Mouse (Mus musculus): ENCODE measurements around the gene Kat6b. TPM values are rescaled to one million over a fixed set of nuclear protein-coding genes. Genes with fewer than 3 reads are reported as not detected.

Kat6b gene
- polyA plus RNA-seq, 1 experiment = 9.5 TPM

DNA sequence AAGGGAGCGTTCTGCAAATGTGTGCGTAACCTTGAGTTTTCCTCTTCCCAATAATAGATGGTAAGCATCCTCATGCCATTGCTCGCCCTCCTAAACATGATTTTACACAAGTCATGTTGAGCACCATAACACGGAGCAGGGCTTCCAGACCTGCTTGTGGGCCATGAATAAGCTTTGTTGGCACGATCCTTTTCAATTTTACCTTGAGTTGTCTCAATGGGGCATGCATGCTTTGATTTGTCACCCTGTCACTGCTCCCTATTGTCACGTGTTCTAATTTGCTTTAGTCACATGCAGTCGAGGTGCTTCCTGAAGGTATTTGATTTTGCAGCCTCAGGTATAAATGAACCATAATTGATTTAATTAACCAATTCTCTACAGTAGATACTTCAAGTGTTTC, 138.7 kb downstream of the Kat6b start:
- Histone ChIP-seq H3K4me1 (ENCODE audit: control insufficient read depth, insufficient read depth, low read length) (no peaks in the 10 kb centered on the region), H3K27me3 (replicated peaks; ENCODE audit: control insufficient read depth, insufficient read depth, low read length) (no peaks in the 10 kb centered on the region), H3K27ac (ENCODE audit: insufficient read depth, low read depth, low read length) (no peak overlapping the region), H3K36me3 (ENCODE audit: control insufficient read depth, insufficient read depth, low read length) (no peaks in the 10 kb centered on the region; the same call in 1 of the 2 replicates), H3K4me3 (ENCODE audit: insufficient read depth, low read depth, low read length) (no peak overlapping the region)
- TF ChIP-seq POLR2A (IDR thresholded peaks at IDR 0.05; ENCODE audit: low read depth, low read length) (no peak), CTCF (conservative IDR thresholded peaks at IDR 0.05; ENCODE audit: insufficient read depth, insufficient read length, low read depth, low read length) (no peak)
- WGBS = 91% methylated on average over 7 of the region's 7 CpGs
- no peak for DNase-seq

GRCm38 (mm10) chr14:21625946-21626345, 144.7 kb downstream of the Kat6b start:
- Histone ChIP-seq H3K27me3 (replicated peaks; ENCODE audit: control insufficient read depth, insufficient read depth, low read length) (no peaks in the 10 kb centered on the region), H3K36me3 (ENCODE audit: control insufficient read depth, insufficient read depth, low read length) (peaks cover 3% of the 10 kb centered on the region), H3K4me3 (ENCODE audit: insufficient read depth, low read depth, low read length) (no peak overlapping the region), H3K4me1 (ENCODE audit: control insufficient read depth, insufficient read depth, low read length) (no peaks in the 10 kb centered on the region; the same call in 1 of the 2 replicates), H3K27ac (ENCODE audit: insufficient read depth, low read depth, low read length) (no peak overlapping the region)
- DNase-seq = peak; percentile 77
- TF ChIP-seq CTCF (conservative IDR thresholded peaks at IDR 0.05; ENCODE audit: insufficient read depth, insufficient read length, low read depth, low read length) (no peak), POLR2A (IDR thresholded peaks at IDR 0.05; ENCODE audit: low read depth, low read length) (no peak)
- WGBS = 62% methylated on average over 9 of the region's 9 CpGs

- 86% methylated on average over 5 of the region's 5 CpGs for WGBS
- Histone ChIP-seq H3K27me3 (replicated peaks; ENCODE audit: control insufficient read depth, insufficient read depth, low read length) (no peaks in the 10 kb centered on the region), H3K4me1 (ENCODE audit: control insufficient read depth, insufficient read depth, low read length) (no peaks in the 10 kb centered on the region), H3K36me3 (ENCODE audit: control insufficient read depth, insufficient read depth, low read length) (peaks cover 3% of the 10 kb centered on the region), H3K27ac (ENCODE audit: insufficient read depth, low read depth, low read length) (no peak overlapping the region), H3K4me3 (ENCODE audit: insufficient read depth, low read depth, low read length) (no peak overlapping the region)
- TF ChIP-seq CTCF (conservative IDR thresholded peaks at IDR 0.05; ENCODE audit: insufficient read depth, insufficient read length, low read depth, low read length) = no peak
- no peak for TF ChIP-seq POLR2A (IDR thresholded peaks at IDR 0.05; ENCODE audit: low read depth, low read length)
- no peak for DNase-seq
These were observed 150.5 kb downstream of the Kat6b start for GRCm38 (mm10) chr14:21631665-21632200.

GRCm38 (mm10) chr14:21636548-21636947, 155.3 kb downstream of the Kat6b start:
- no peaks in the 10 kb centered on the region; the same call in 1 of the 2 replicates for H3K36me3 ChIP-seq (ENCODE audit: control insufficient read depth, insufficient read depth, low read length)
- 80% methylated on average over 6 of the region's 6 CpGs for WGBS
- TF ChIP-seq CTCF (conservative IDR thresholded peaks at IDR 0.05; ENCODE audit: insufficient read depth, insufficient read length, low read depth, low read length) (no peak), POLR2A (IDR thresholded peaks at IDR 0.05; ENCODE audit: low read depth, low read length) (no peak)
- DNase-seq = no peak
- H3K27ac ChIP-seq (ENCODE audit: insufficient read depth, low read depth, low read length) = no peak overlapping the region
- no peaks in the 10 kb centered on the region for H3K27me3 ChIP-seq (replicated peaks; ENCODE audit: control insufficient read depth, insufficient read depth, low read length)
- no peak overlapping the region for H3K4me3 ChIP-seq (ENCODE audit: insufficient read depth, low read depth, low read length)
- no peaks in the 10 kb centered on the region for H3K4me1 ChIP-seq (ENCODE audit: control insufficient read depth, insufficient read depth, low read length)

- TF ChIP-seq CTCF (conservative IDR thresholded peaks at IDR 0.05; ENCODE audit: insufficient read depth, insufficient read length, low read depth, low read length) = no peak
- no peak for TF ChIP-seq POLR2A (IDR thresholded peaks at IDR 0.05; ENCODE audit: low read depth, low read length)
- no peak for DNase-seq
- WGBS = 67% methylated on average over 4 of the region's 4 CpGs
- Histone ChIP-seq H3K27ac (ENCODE audit: insufficient read depth, low read depth, low read length) (no peak overlapping the region), H3K36me3 (ENCODE audit: control insufficient read depth, insufficient read depth, low read length) (no peaks in the 10 kb centered on the region; the same call in 1 of the 2 replicates), H3K4me3 (ENCODE audit: insufficient read depth, low read depth, low read length) (no peak overlapping the region), H3K27me3 (replicated peaks; ENCODE audit: control insufficient read depth, insufficient read depth, low read length) (no peaks in the 10 kb centered on the region), H3K4me1 (ENCODE audit: control insufficient read depth, insufficient read depth, low read length) (no peaks in the 10 kb centered on the region)
These were observed 159.7 kb downstream of the Kat6b start for GRCm38 (mm10) chr14:21640806-21641435.

- DNase-seq = no peak
- Histone ChIP-seq H3K27me3 (replicated peaks; ENCODE audit: control insufficient read depth, insufficient read depth, low read length) (no peaks in the 10 kb centered on the region), H3K4me1 (ENCODE audit: control insufficient read depth, insufficient read depth, low read length) (no peaks in the 10 kb centered on the region), H3K27ac (ENCODE audit: insufficient read depth, low read depth, low read length) (no peak overlapping the region), H3K36me3 (ENCODE audit: control insufficient read depth, insufficient read depth, low read length) (peaks cover 2% of the 10 kb centered on the region; the same call in 1 of the 2 replicates), H3K4me3 (ENCODE audit: insufficient read depth, low read depth, low read length) (no peak overlapping the region)
- TF ChIP-seq POLR2A (IDR thresholded peaks at IDR 0.05; ENCODE audit: low read depth, low read length) = no peak
- no peak for TF ChIP-seq CTCF (conservative IDR thresholded peaks at IDR 0.05; ENCODE audit: insufficient read depth, insufficient read length, low read depth, low read length)
- 58% methylated on average over 2 of the region's 2 CpGs for WGBS
These were observed 172.6 kb downstream of the Kat6b start for GRCm38 (mm10) chr14:21653813-21654212.

DNA sequence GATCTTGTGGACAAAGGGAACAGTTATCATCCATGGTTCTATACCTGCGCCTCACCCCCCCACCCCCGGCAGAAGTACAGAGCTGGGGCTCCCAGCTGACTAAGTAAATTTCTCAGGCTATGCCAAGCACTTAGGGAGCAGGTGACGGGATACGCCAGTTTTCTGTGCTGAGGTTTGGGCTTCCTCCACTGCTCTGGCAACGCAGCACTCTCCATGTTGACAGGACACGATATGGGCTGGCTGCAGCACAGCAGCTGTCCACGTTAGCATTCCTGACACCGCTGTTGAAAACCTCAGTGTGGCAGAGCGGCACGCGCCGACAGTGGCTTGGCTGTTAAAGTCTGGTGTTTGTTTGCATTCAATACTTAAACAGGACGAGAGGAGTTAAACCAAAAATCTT, 177.9 kb downstream of the Kat6b start:
- Histone ChIP-seq H3K4me1 (ENCODE audit: control insufficient read depth, insufficient read depth, low read length) (no peaks in the 10 kb centered on the region), H3K4me3 (ENCODE audit: insufficient read depth, low read depth, low read length) (no peak overlapping the region), H3K27ac (ENCODE audit: insufficient read depth, low read depth, low read length) (no peak overlapping the region), H3K27me3 (replicated peaks; ENCODE audit: control insufficient read depth, insufficient read depth, low read length) (no peaks in the 10 kb centered on the region), H3K36me3 (ENCODE audit: control insufficient read depth, insufficient read depth, low read length) (peaks cover 1% of the 10 kb centered on the region; the same call in 1 of the 2 replicates)
- no peak for DNase-seq
- TF ChIP-seq POLR2A (IDR thresholded peaks at IDR 0.05; ENCODE audit: low read depth, low read length) (no peak), CTCF (conservative IDR thresholded peaks at IDR 0.05; ENCODE audit: insufficient read depth, insufficient read length, low read depth, low read length) (no peak)
- WGBS = 83% methylated on average over 13 of the region's 13 CpGs

All from kidney, adult 2 months (tissue).